Mouse (Mus musculus) lung, postnatal 0 days (tissue): ENCODE measurements at regions not wholly inside any gene's neighbourhood (a gene's known extent, or its start where the extent isn't known, plus 50 kb on each side); places are given as distances from the start of the nearest gene placed in this dataset.

Source experiments
- ATAC-seq: fragments of 200-750 bp; cut with Nextera tagmentation; 2 replicates; pipeline ENCODE4 v1.8.0; 2017; ENCODE audit warnings: moderate library complexity
- DNase-seq: peaks from one replicate; pipeline ENCODE4 v3.0.0-alpha.2; 2016; ENCODE audit warnings: low spot score
- H3K27ac ChIP-seq: fragments of 300-500 bp; sonication (generic); 2 replicates; pipeline ENCODE4 v1.5.1; 2014; ENCODE audit warnings: antibody characterized with exemption, mild to moderate bottlenecking, low read length, mixed read lengths
- H3K27me3 ChIP-seq: fragments of 300-500 bp; sonication (generic); replicated peaks from 2 replicates; pipeline ENCODE4 v1.6.1; 2014; ENCODE audit warnings: low read length, mixed read lengths; ENCODE audit not compliant: insufficient read depth
- H3K36me3 ChIP-seq: fragments of 300-500 bp; sonication (generic); 2 replicates; pipeline ENCODE4 v1.6.1; 2014; ENCODE audit warnings: low read length, mixed read lengths; ENCODE audit not compliant: insufficient read depth
- H3K4me1 ChIP-seq: fragments of 300-500 bp; sonication (generic); 2 replicates; pipeline ENCODE4 v1.6.1; 2014; ENCODE audit warnings: antibody characterized with exemption, low read depth, low read length, mixed read lengths; ENCODE audit not compliant: insufficient read depth
- H3K4me2 ChIP-seq: fragments of 300-500 bp; sonication (generic); replicated peaks from 2 replicates; pipeline ENCODE4 v1.6.1; 2014; ENCODE audit warnings: low read depth, mild to moderate bottlenecking, low read length, moderate library complexity, mixed read lengths
- H3K4me3 ChIP-seq: fragments of 300-500 bp; sonication (generic); 2 replicates; pipeline ENCODE4 v1.5.1; 2014; ENCODE audit warnings: low read depth, low read length
- H3K9ac ChIP-seq: fragments of 300-500 bp; sonication (generic); replicated peaks from 2 replicates; pipeline ENCODE4 v1.6.1; 2014; ENCODE audit warnings: low read depth, mild to moderate bottlenecking
- H3K9me3 ChIP-seq: fragments of 300-500 bp; sonication (generic); 2 replicates; pipeline ENCODE4 v1.6.1; 2016; ENCODE audit warnings: low read length, mixed read lengths
- CTCF ChIP-seq: IDR thresholded peaks from 2 replicates; pipeline ENCODE4 v1.5.1; 2016; ENCODE audit warnings: antibody characterized with exemption, mild to moderate bottlenecking
- EP300 ChIP-seq: IDR thresholded peaks from 2 replicates; pipeline ENCODE4 v1.6.1; 2016; ENCODE audit warnings: antibody characterized with exemption, mild to moderate bottlenecking, control low read depth
- WGBS: fragments of 180-500 bp; shearing (Covaris S2); extraction: QIAGEN DNeasy Blood & Tissue Kit; methylation state at CpG from one replicate; pipeline ENCODE4 v1.1.7; 2014; 5-methylcytosine and 5-hydroxymethylcytosine counted together

DNA sequence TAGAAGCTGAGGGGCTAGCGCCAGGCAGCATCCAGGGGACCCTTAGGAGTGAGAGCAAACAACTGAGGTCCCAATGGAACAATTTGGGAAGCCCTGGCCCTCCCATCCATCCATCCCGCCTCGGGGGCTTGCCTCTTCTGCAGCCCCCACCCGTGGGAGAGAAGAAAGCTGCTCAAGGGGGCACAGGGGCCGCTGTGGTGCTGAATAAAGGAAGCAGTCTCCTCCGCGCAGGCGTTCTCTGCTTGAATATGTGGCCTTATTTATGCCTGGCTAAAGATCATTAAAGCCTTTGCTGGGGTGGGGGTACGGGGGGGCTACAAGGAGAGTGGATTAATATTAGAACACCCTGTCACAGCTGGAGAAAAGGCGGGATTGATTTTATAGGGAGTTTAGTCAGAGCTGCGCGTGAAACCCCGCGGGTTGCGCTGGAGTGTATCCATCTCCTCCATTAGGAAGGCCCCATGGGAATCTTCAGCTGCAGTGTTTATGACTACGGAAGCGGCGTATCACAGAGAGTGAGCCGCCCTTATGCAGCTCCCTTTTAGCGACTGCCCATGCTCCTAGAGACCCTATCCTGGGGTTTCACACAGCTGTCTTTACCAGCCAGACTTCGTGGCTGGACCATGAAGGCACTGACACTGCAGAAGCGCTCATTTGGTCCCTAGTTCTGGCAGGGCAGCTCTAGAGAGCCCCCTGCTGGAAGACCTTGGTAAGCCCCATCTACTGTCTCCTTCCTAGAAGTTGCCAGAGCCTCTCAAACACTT lies 183.9 kb upstream of the Gm4791 start:
- ATAC-seq (peak; percentile 40), DNase-seq (peak; percentile 68)
- TF ChIP-seq CTCF: peak; percentile 81
- TF ChIP-seq EP300: no peak
- Histone ChIP-seq H3K36me3 (no peaks in the 10 kb centered on the region), H3K4me1 (no peaks in the 10 kb centered on the region), H3K4me2 (peak overlapping the region; percentile 45; the same call in 1 of the 2 replicates), H3K4me3 (peak overlapping the region; percentile 19; the same call in 1 of the 2 replicates), H3K27me3 (no peaks in the 10 kb centered on the region), H3K27ac (no peak overlapping the region), H3K9ac (no peak overlapping the region), H3K9me3 (no peaks in the 10 kb centered on the region)
- WGBS: 20% methylated on average over 22 of the region's 22 CpGs

DNA sequence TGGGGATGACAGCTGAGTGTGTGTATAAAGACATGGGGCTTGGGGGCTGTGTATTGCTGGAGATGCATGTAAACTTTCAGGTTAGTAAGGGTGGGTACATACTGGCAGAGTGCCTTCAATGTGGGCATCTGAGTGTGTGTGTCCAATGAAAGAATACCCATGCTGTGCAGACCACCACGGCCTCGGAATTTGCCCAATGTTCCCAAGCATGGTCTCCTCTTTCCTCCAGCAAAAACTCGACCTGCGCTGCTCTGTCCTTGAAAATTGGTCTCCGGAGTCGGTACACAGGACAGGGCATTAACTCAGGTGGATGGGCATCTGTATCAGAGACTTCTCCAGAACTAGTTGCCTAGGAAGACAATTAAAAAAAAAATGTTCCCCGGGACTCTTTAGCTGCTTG lies 188.3 kb upstream of the Gm4791 start:
- Histone ChIP-seq H3K9me3 (no peaks in the 10 kb centered on the region), H3K4me3 (no peak overlapping the region), H3K27ac (no peak overlapping the region), H3K36me3 (no peaks in the 10 kb centered on the region), H3K4me1 (no peaks in the 10 kb centered on the region), H3K27me3 (no peaks in the 10 kb centered on the region), H3K4me2 (no peak overlapping the region), H3K9ac (no peak overlapping the region)
- DNase-seq (no peak), ATAC-seq (no peak)
- TF ChIP-seq EP300 (no peak), CTCF (no peak)
- WGBS: 69% methylated on average over 7 of the region's 7 CpGs

DNA sequence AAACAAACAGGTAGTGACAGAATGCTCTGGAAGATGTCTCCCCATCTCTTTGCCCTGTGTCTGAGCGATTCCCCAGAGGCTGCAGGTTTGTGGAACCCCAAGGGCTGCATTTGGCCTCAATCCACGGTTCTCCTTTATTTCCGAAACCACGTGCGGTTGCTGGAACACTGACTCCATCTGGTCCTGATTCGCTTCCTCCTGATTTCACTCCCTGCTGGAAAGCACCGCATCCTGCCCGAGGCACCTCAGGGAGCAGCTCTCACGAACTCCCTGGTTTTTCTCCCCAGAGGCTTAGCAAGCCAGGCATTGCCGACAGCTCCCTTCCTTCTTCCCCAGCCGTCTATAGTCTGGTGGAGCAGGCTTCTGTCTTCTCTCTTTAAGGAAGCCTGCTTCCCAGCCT lies 203.1 kb upstream of the Gm4791 start:
- Histone ChIP-seq H3K36me3 (no peaks in the 10 kb centered on the region), H3K27ac (no peak overlapping the region), H3K4me3 (no peak overlapping the region), H3K9me3 (no peaks in the 10 kb centered on the region), H3K4me2 (no peak overlapping the region), H3K9ac (no peak overlapping the region), H3K4me1 (no peaks in the 10 kb centered on the region), H3K27me3 (no peaks in the 10 kb centered on the region)
- DNase-seq (no peak), ATAC-seq (no peak)
- WGBS: 76% methylated on average over 11 of the region's 11 CpGs
- TF ChIP-seq CTCF: no peak

DNA sequence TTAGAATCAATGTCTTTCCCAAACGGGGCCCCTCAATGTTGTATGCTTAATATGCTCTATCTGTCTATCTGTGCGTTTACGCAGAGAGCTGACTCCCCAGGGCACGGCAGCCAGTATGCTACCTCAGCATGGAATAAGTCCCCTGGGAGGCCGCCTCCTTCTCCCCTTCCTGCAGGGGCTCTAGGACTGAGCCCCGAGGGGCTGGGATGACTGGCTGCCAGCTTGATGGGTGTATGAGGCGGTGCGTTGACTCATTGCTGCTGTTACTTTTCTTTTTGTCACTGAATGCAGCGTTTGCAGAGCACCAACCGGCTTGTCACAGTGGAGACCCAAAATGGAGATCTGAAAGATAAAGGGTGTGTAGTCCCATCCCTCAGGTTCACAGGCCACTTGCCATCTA lies 209.5 kb upstream of the Gm4791 start:
- H3K4me2 ChIP-seq: no peak overlapping the region
- 0 out of 2 replicates have a peak, but pooled peaks cover 2% of the 10 kb centered on the region for H3K27me3 ChIP-seq
- H3K4me3 ChIP-seq: no peak overlapping the region
- TF ChIP-seq EP300 (no peak), CTCF (no peak)
- no peaks in the 10 kb centered on the region for H3K9me3 ChIP-seq
- no peak for DNase-seq
- no peak overlapping the region for H3K27ac ChIP-seq
- no peak overlapping the region for H3K9ac ChIP-seq
- WGBS: 56% methylated on average over 10 of the region's 10 CpGs
- no peak for ATAC-seq
- H3K4me1 ChIP-seq: no peaks in the 10 kb centered on the region
- no peaks in the 10 kb centered on the region for H3K36me3 ChIP-seq

DNA sequence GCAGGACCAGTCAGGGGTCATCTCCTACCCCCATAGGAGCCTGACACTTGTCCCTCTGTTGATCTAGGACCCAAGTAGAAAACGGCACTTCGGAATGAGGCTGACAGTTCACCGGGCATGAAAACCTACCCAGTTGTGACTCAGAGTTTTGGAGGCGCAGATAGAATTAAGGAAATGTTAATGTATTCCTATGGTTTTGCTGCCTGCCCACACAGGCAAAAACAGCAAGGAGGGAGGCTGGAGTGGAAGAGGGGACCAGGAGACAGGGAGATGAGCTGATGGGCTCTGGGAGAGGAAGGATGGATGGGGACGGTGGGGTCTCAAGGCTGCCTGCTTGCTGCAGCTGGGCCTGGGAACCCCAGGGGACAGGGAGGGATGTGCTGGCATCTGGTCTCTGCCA lies 210.1 kb upstream of the Gm4791 start:
- H3K9me3 ChIP-seq: no peaks in the 10 kb centered on the region
- ATAC-seq: no peak
- WGBS: 86% methylated on average over 5 of the region's 5 CpGs
- H3K9ac ChIP-seq: no peak overlapping the region
- H3K27me3 ChIP-seq: 0 out of 2 replicates have a peak, but pooled peaks cover 2% of the 10 kb centered on the region
- no peak overlapping the region for H3K4me2 ChIP-seq
- DNase-seq: no peak
- no peak for TF ChIP-seq EP300
- no peak for TF ChIP-seq CTCF
- H3K27ac ChIP-seq: no peak overlapping the region
- no peak overlapping the region for H3K4me3 ChIP-seq
- H3K4me1 ChIP-seq: no peaks in the 10 kb centered on the region
- H3K36me3 ChIP-seq: no peaks in the 10 kb centered on the region

DNA sequence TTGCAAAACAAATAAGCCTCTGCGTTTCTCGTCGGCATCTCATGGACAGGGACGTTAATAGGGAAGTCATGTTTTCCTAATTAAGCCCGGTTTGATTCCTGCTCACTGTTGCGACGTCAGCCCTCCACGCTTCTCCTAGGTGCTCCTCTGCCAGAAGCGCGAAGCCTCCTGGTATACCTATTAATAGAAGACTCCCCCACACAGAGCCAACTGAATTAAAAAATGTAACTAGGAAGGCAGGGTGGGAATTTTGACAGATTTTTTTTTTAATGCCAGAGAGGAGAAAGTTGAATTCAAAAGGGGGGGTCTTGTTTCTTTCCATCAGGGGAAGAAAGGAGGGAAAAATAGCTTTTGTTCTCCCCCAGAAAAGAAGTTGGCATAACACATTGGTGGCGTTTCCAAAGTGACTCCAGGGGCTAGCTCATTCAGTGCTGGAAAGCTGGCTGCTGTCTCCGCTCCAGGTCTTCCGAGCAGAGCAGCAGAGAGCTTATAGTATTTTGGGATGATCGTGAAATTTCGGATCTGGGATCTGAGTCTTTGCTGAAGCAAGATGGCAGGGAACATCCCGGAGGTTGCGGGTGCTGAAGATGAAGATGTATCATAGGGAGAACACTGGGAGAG lies 214.1 kb upstream of the Gm4791 start:
- H3K27ac ChIP-seq: no peak overlapping the region
- H3K4me3 ChIP-seq: no peak overlapping the region
- DNase-seq (no peak), ATAC-seq (no peak)
- H3K27me3 ChIP-seq: 0 out of 2 replicates have a peak, but pooled peaks cover 2% of the 10 kb centered on the region
- H3K4me2 ChIP-seq: no peak overlapping the region
- no peaks in the 10 kb centered on the region for H3K36me3 ChIP-seq
- TF ChIP-seq CTCF: no peak
- no peak for TF ChIP-seq EP300
- H3K4me1 ChIP-seq: no peaks in the 10 kb centered on the region
- 89% methylated on average over 17 of the region's 17 CpGs for WGBS
- H3K9me3 ChIP-seq: no peaks in the 10 kb centered on the region
- no peak overlapping the region for H3K9ac ChIP-seq
